8 mouse cellular contexts compared by ENCODE assay signal in genomic region chr14:24993751-24994658, GRCm38 (mm10).
DNase-seq lines count a peak whose midpoint lies in the region; ATAC-seq and TF ChIP-seq lines count a peak whose summit lies in the region.

No protein-coding gene starts in this region.

- no peak overlapping the region; the same call in 1 of the 2 replicates for H3K27ac ChIP-seq in kidney, embryonic 16.5 days (ENCODE audit: low read length)
- no peak overlapping the region for H3K27ac ChIP-seq in kidney, adult 2 months (ENCODE audit: insufficient read depth, low read depth, low read length)
- H3K27ac ChIP-seq in forebrain, embryonic 10.5 days: peak overlapping the region; percentile 80
- H3K27ac ChIP-seq in neural tube, embryonic 13.5 days (replicated peaks): peak overlapping the region; percentile 75

- WGBS in kidney, embryonic 16.5 days: 33% methylated on average over 21 of the region's 21 CpGs
- 57% methylated on average over 21 of the region's 21 CpGs for WGBS in kidney, adult 2 months
- 39% methylated on average over 21 of the region's 21 CpGs for WGBS in forebrain, embryonic 10.5 days
- 41% methylated on average over 21 of the region's 21 CpGs for WGBS in neural tube, embryonic 13.5 days

- peaks cover 44% of the 10 kb centered on the region for H3K4me1 ChIP-seq in kidney, embryonic 16.5 days (ENCODE audit: insufficient read depth, low read length)
- H3K4me1 ChIP-seq in kidney, adult 2 months (ENCODE audit: control insufficient read depth, insufficient read depth, low read length): no peaks in the 10 kb centered on the region
- H3K4me1 ChIP-seq in forebrain, embryonic 10.5 days: peaks cover 54% of the 10 kb centered on the region
- peaks cover 58% of the 10 kb centered on the region for H3K4me1 ChIP-seq in neural tube, embryonic 13.5 days (replicated peaks)

- 0 out of 2 replicates have a peak overlapping the region, but pooled peaks have one; percentile 14 for H3K9ac ChIP-seq in kidney, embryonic 16.5 days (replicated peaks; ENCODE audit: low read length)
- 0 out of 2 replicates have a peak overlapping the region, but pooled peaks have one; percentile 22 for H3K9ac ChIP-seq in neural tube, embryonic 13.5 days

- H3K9me3 ChIP-seq in kidney, embryonic 16.5 days (ENCODE audit: low read length): peaks cover 6% of the 10 kb centered on the region
- peaks cover 12% of the 10 kb centered on the region; the same call in 1 of the 2 replicates for H3K9me3 ChIP-seq in forebrain, embryonic 10.5 days
- peaks cover 4% of the 10 kb centered on the region; the same call in 1 of the 2 replicates for H3K9me3 ChIP-seq in neural tube, embryonic 13.5 days

- H3K36me3 ChIP-seq in kidney, embryonic 16.5 days (ENCODE audit: insufficient read depth, low read length): no peaks in the 10 kb centered on the region
- no peaks in the 10 kb centered on the region for H3K36me3 ChIP-seq in kidney, adult 2 months (ENCODE audit: control insufficient read depth, insufficient read depth, low read length)
- H3K36me3 ChIP-seq in forebrain, embryonic 10.5 days (replicated peaks): no peaks in the 10 kb centered on the region
- H3K36me3 ChIP-seq in neural tube, embryonic 13.5 days: no peaks in the 10 kb centered on the region

- DNase-seq in kidney, adult 2 months: no peak
- peak; percentile 28 for DNase-seq in forebrain, embryonic 10.5 days (ENCODE audit: extremely low spot score, low spot score)
- DNase-seq in layer of hippocampus, postnatal 36 days: peak; percentile 50 to 56
- no peak for DNase-seq in urinary bladder, adult 18-20 months (ENCODE audit: low spot score in 2 of 2)
- DNase-seq in kidney, postnatal 36 days: no peak

- H3K27me3 ChIP-seq in kidney, embryonic 16.5 days (ENCODE audit: insufficient read depth, low read length): no peaks in the 10 kb centered on the region
- H3K27me3 ChIP-seq in kidney, adult 2 months (replicated peaks; ENCODE audit: control insufficient read depth, insufficient read depth, low read length): no peaks in the 10 kb centered on the region
- H3K27me3 ChIP-seq in forebrain, embryonic 10.5 days (ENCODE audit: poor library complexity, severe bottlenecking): peaks cover 32% of the 10 kb centered on the region
- H3K27me3 ChIP-seq in neural tube, embryonic 13.5 days: no peaks in the 10 kb centered on the region

- no peak overlapping the region for H3K4me3 ChIP-seq in kidney, embryonic 16.5 days (ENCODE audit: low read length)
- H3K4me3 ChIP-seq in kidney, adult 2 months (ENCODE audit: insufficient read depth, low read depth, low read length): no peak overlapping the region
- H3K4me3 ChIP-seq in forebrain, embryonic 10.5 days: peak overlapping the region; percentile 2; the same call in 1 of the 2 replicates
- no peak overlapping the region for H3K4me3 ChIP-seq in neural tube, embryonic 13.5 days

- ATAC-seq in kidney, embryonic 16.5 days (ENCODE audit: low FRiP score, low TSS enrichment): 0 out of 2 replicates have a peak, but pooled peaks have one; percentile 31
- peak; percentile 44; the same call in 1 of the 2 replicates for ATAC-seq in neural tube, embryonic 13.5 days (ENCODE audit: low read depth)
- no peak for ATAC-seq in monocyte, adult 5-6 weeks (replicated peaks; ENCODE audit: insufficient number of reproducible peaks, low FRiP score, low TSS enrichment, poor library complexity, severe bottlenecking)

- no peak overlapping the region; the same call in 1 of the 2 replicates for H3K4me2 ChIP-seq in kidney, embryonic 16.5 days (replicated peaks; ENCODE audit: low read depth, low read length)
- H3K4me2 ChIP-seq in neural tube, embryonic 13.5 days: no peak overlapping the region

- TF ChIP-seq CTCF in kidney, adult 2 months (conservative IDR thresholded peaks at IDR 0.05; ENCODE audit: insufficient read depth, insufficient read length, low read depth, low read length): no peak

- no peak for TF ChIP-seq POLR2A in kidney, adult 2 months (IDR thresholded peaks at IDR 0.05; ENCODE audit: low read depth, low read length)

Comparison
In these comparisons a context has a peak if more than half of its experiments do, and no peak if none do; other contexts are left out.
1. H3K27ac ChIP-seq: peak in forebrain, embryonic 10.5 days (single experiment) and neural tube, embryonic 13.5 days (single experiment); none in kidney, embryonic 16.5 days (single experiment) and kidney, adult 2 months (single experiment).
2. DNase-seq: peak in forebrain, embryonic 10.5 days (single experiment) and layer of hippocampus, postnatal 36 days (2 of 2); none in kidney, adult 2 months (single experiment), urinary bladder, adult 18-20 months (0 of 2) and kidney, postnatal 36 days (0 of 2).